Mouse (Mus musculus) kidney, adult 2 months (tissue): Measurements from ENCODE around the gene Fam72a.

ENCODE experiments used
- CTCF ChIP-seq: fragments of 200-500 bp; conservative IDR thresholded peaks from 2 replicates; pipeline ENCODE4 v1.5.1; 2011; ENCODE audit warnings: low read depth, mild to moderate bottlenecking, control low read depth, low read length, moderate library complexity, mixed read lengths; ENCODE audit not compliant: insufficient read depth, insufficient read length
- POLR2A ChIP-seq: fragments of 200-500 bp; IDR thresholded peaks from one replicate; pipeline ENCODE4 v1.6.1; 2011; ENCODE audit warnings: low read depth, low read length, control low read depth

DNA sequence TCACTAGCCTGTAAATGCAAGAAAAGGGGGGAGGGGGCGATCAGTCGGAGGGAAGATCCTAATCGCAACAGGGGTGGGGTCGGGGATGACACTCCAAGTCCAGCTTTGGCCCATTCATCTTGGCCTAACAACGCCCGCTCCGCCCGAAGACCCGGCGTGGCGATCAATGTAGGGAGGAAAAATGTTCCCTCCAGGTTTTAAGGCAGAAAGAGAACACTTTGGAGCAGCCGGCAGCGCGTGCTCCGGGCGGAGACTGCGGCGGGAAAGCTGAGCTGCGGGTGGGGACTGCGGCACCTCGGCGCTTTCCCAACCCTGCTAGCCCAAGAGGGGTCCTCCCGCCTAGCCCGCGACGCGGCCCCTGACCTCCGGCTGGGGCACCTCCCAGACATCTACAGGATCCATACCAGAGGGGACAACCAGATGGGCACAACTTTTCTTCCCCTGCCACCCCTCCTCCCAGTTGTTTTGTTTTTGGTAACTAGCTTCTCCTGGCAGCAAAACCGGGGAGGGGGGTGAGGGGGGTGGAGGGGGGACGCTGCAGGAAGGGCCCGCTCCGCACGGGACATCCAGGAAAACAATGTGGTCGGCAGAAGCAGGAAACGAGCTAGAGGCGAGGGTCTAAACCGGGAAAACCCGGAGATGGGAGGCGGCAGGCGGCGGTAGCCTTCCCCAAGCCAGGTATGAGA, 2.0 kb upstream of the Fam72a start:
- no peak for TF ChIP-seq CTCF
- no peak for TF ChIP-seq POLR2A
